Mouse (Mus musculus) forebrain, embryonic 14.5 days (tissue): ENCODE data around the gene Arhgap21. TPM values are rescaled to one million over a fixed set of nuclear protein-coding genes. Genes with fewer than 3 reads are reported as not detected.

Source experiments
- ATAC-seq: fragments of 200-750 bp; cut with Nextera tagmentation; 2 replicates; pipeline ENCODE4 v1.8.0; 2017; ENCODE audit warnings: mild to moderate bottlenecking, moderate library complexity
- DNase-seq: peaks from one replicate; pipeline ENCODE4 v3.0.0-alpha.2; 2015; ENCODE audit warnings: low spot score
- H3K27ac ChIP-seq: fragments of 300-500 bp; sonication (generic); 2 replicates; pipeline ENCODE4 v1.5.1; 2014; ENCODE audit warnings: low read depth, mild to moderate bottlenecking, control low read depth, low read length, moderate library complexity
- H3K27me3 ChIP-seq: fragments of 300-500 bp; sonication (generic); replicated peaks from 2 replicates; pipeline ENCODE4 v1.6.1; 2014; ENCODE audit warnings: low read length, control low read depth, mixed read lengths; ENCODE audit not compliant: control insufficient read depth, insufficient read depth
- H3K36me3 ChIP-seq: fragments of 300-500 bp; sonication (generic); 2 replicates; pipeline ENCODE4 v1.6.1; 2014; ENCODE audit warnings: low read length, control low read depth; ENCODE audit not compliant: control insufficient read depth, insufficient read depth
- H3K4me1 ChIP-seq: fragments of 300-500 bp; sonication (generic); 2 replicates; pipeline ENCODE4 v1.6.1; 2014; ENCODE audit warnings: antibody characterized with exemption, low read length, control low read depth; ENCODE audit not compliant: control insufficient read depth, insufficient read depth
- H3K4me2 ChIP-seq: fragments of 300-500 bp; sonication (generic); 2 replicates; pipeline ENCODE4 v1.6.1; 2014; ENCODE audit warnings: mild to moderate bottlenecking, control low read depth, low read length
- H3K4me3 ChIP-seq: fragments of 300-500 bp; sonication (generic); 2 replicates; pipeline ENCODE4 v1.5.1; 2014; ENCODE audit warnings: low read depth, low read length, control low read depth
- H3K9ac ChIP-seq: fragments of 300-500 bp; sonication (generic); 2 replicates; pipeline ENCODE4 v1.6.1; 2014; ENCODE audit warnings: mild to moderate bottlenecking, low read length, control low read depth, moderate library complexity
- H3K9me3 ChIP-seq: fragments of 300-500 bp; sonication (generic); replicated peaks from 2 replicates; pipeline ENCODE4 v1.6.1; 2016; ENCODE audit warnings: low read length, control low read depth, mixed read lengths; ENCODE audit not compliant: control insufficient read depth
- WGBS: fragments of 180-500 bp; shearing (Covaris S2); extraction: QIAGEN DNeasy Blood & Tissue Kit; methylation state at CpG from one replicate; pipeline ENCODE4 v1.1.7; 2014; 5-methylcytosine and 5-hydroxymethylcytosine counted together
- polyA plus RNA-seq: library from polyadenylated mRNA; unstranded; fragments of >200 nt; fragmentation: Nextera tagmentation; extraction: Ambion mirVana; gene quantifications from 2 replicates; pipeline ENCODE4 v1.2.1, GENCODE M21; 2014

The Arhgap21 gene
- polyA plus RNA-seq, result 34.0 and 43.0 TPM in 2 replicates

DNA sequence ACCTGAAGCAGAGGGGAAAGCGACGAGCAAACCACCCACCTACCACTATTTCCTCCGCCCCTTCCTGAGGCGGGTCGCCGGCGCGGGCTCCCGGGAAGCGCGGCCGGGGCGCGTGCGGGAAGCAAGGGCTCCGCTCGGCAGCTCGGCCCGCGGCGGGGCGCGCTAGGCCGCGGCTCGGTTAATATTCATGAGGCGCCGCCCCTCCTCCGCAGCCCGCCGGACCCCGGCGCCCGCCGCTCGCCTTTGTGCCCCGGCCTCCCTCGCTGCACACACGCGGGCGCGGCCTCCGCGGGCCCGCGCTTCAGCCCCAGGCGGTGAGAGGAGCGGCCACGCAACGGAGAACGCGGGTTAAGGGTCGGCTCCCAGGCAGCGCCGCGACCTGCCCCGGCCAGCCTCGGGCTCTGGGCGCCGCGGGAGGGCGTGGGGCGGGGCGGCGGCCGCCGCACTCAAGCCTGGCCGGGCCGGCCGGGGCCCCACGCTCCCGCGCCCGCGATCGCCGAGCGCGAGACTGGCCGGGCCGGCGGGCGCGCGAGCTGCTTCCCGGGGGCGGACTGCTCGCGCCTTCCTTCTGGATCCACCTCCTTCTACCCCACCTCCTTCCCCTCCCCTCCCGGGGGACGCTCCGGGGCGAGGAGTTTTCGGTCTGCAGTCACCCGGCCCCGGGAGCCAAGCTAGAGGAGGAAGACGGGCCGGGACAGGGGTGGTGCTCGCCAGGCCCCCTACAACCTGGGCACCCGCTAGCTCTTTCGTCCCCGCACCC is at the start of gene Arhgap21:
Arhgap21 (minus strand) TSS at position 441 of the 760 bp plus-strand sequence.
- DNase-seq (peak; percentile 85), ATAC-seq (peak; percentile 70)
- WGBS, result under 1% methylated on average over 68 of the region's 102 CpGs
- Histone ChIP-seq H3K27me3 (no peaks in the 10 kb centered on the region), H3K9ac (peak within 1 kb of the TSS; percentile 100), H3K4me1 (peaks cover 10% of the 10 kb centered on the region), H3K4me3 (peak within 1 kb of the TSS; percentile 97), H3K9me3 (no peaks in the 10 kb centered on the region), H3K27ac (peak within 1 kb of the TSS; percentile 100), H3K36me3 (no peaks in the 10 kb centered on the region), H3K4me2 (peak within 1 kb of the TSS; percentile 85)

DNA sequence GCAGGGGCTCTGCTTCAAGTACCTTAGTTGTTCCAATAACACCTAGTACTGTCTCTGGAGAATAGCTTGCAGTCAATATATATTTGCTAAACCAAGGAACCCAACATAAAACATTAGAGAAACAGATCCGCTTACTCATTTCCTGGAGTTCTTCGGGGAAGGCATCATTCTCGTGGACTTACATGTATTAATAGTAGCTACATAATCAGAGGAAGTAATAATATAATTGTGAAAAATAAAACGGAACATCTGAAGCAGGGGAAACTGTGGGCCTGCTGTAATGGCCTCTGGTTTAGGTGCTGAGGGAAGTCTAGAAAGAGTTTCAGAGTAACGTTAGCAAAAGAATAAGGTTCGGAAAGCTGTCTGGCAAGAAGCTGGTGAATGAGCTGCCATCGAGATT is 47.9 kb upstream of the Arhgap21 start:
- H3K27me3 ChIP-seq, result no peaks in the 10 kb centered on the region
- H3K4me2 ChIP-seq, result no peak overlapping the region
- H3K9me3 ChIP-seq, result no peaks in the 10 kb centered on the region
- ATAC-seq, result no peak
- peaks cover 3% of the 10 kb centered on the region; the same call in 1 of the 2 replicates for H3K4me1 ChIP-seq
- H3K4me3 ChIP-seq, result no peak overlapping the region
- WGBS, result 77% methylated on average over 7 of the region's 7 CpGs
- H3K27ac ChIP-seq, result no peak overlapping the region
- no peaks in the 10 kb centered on the region for H3K36me3 ChIP-seq
- H3K9ac ChIP-seq, result no peak overlapping the region
- DNase-seq, result no peak

DNA sequence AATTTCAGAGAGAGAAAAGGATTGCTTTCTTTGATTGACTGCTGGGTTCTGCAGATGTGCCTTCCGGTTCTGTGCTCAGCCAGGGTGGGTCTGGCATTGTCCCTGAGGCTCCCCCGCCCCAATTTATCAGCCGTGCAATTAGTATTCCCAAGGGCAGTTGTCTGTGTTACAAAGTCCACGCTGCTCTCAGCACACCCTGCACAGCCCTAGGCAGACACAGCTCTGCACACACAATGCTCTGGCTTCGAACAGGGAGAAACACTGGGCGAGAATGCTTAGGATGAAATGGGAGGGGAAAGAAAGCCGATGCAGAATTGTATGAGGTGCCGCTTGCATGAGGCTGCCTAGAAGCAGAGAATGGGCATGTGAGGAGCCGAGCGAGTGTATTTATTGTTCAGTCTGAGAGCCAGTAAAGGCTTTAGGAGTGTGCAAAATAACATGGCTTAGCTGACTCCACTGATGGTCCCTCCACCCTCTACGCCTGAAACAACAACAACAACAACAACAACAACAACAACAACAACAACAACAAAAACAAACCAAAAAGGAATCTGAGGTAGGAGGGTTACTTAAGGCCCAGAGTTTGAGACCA is 42.2 kb upstream of the Arhgap21 start:
- no peaks in the 10 kb centered on the region for H3K27me3 ChIP-seq
- WGBS, result 11% methylated on average over 11 of the region's 11 CpGs
- H3K9me3 ChIP-seq, result no peaks in the 10 kb centered on the region
- peak overlapping the region; percentile 89 for H3K27ac ChIP-seq
- H3K36me3 ChIP-seq, result no peaks in the 10 kb centered on the region
- peak overlapping the region; percentile 40; the same call in 1 of the 2 replicates for H3K9ac ChIP-seq
- ATAC-seq, result peak; percentile 87
- H3K4me2 ChIP-seq, result peak overlapping the region; percentile 11; the same call in 1 of the 2 replicates
- H3K4me1 ChIP-seq, result peaks cover 28% of the 10 kb centered on the region
- DNase-seq, result peak; percentile 88
- H3K4me3 ChIP-seq, result no peak overlapping the region

DNA sequence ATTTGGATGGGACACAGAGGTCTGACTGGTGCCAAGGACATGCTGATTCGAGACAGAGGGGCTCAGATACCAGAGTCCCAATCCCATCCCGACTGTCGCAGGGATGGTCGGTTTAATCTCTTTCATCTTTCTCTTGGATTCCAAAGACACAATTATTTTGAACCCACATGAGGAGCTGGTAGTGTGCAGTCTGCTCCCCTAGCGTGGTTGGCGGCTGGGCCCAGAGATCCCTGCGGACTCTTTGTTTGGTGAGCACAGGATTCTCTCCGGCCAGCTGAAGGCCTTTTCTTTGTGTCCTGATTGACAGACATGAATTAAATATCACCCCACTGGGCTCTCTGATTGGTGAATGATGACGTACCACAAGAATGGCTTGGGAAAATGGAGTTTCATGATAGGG is 41.5 kb upstream of the Arhgap21 start:
- ATAC-seq (peak; percentile 89), DNase-seq (peak; percentile 96)
- H3K4me3 ChIP-seq, result no peak overlapping the region
- H3K36me3 ChIP-seq, result no peaks in the 10 kb centered on the region
- peak overlapping the region; percentile 38 for H3K9ac ChIP-seq
- H3K9me3 ChIP-seq, result no peaks in the 10 kb centered on the region
- peaks cover 28% of the 10 kb centered on the region for H3K4me1 ChIP-seq
- WGBS, result 3% methylated on average over 9 of the region's 9 CpGs
- H3K27me3 ChIP-seq, result no peaks in the 10 kb centered on the region
- peak overlapping the region; percentile 6; the same call in 1 of the 2 replicates for H3K4me2 ChIP-seq
- peak overlapping the region; percentile 89 for H3K27ac ChIP-seq

DNA sequence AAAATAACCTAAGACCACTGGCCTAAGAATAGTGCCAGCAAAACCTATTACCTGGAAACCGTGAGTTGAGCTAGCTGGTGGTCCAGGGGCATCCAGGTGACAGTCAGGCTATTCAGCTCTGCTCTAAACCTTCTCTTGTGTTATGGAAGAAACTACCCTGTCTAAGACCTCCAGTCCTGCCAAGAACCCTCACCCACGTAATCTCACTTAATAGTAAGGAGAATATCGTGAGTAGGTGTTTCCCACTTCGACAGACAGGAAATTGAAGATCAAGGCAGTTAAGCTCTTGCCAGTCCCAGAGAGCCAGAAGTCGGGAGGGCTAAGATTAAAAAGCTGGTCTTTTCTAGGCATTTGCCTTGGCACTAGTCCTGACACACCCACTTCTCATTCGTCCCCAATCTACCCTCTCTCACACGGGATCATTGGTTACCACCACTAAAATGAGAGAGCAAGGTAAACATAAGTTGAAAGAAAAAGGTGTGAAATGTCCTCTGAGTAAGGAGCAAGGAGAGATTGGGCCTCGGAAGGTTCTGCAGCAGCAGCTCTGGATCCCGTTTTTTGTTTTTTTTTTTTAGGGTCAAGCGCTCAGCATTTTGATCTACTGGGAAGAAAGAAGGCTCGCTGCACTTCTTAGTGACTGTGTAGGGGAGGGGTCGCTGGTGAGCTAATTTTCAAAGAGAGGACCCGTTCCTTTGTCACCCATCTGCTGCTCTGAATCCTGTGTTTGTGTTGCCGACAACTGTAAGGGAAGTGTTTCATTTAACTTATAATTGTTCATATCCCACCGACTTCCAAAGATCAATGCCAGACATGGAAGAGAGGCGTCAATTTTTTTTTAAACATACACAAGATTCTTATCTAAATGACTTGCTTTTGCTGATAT is 40.8 kb upstream of the Arhgap21 start:
- Histone ChIP-seq H3K27ac (peak overlapping the region; percentile 89), H3K4me1 (peaks cover 28% of the 10 kb centered on the region), H3K4me3 (no peak overlapping the region), H3K4me2 (peak overlapping the region; percentile 12; the same call in 1 of the 2 replicates), H3K36me3 (no peaks in the 10 kb centered on the region), H3K27me3 (no peaks in the 10 kb centered on the region), H3K9ac (peak overlapping the region; percentile 38; the same call in 1 of the 2 replicates), H3K9me3 (no peaks in the 10 kb centered on the region)
- ATAC-seq (peak; percentile 57), DNase-seq (peak; percentile 87)
- 23% methylated on average over 16 of the region's 16 CpGs for WGBS

DNA sequence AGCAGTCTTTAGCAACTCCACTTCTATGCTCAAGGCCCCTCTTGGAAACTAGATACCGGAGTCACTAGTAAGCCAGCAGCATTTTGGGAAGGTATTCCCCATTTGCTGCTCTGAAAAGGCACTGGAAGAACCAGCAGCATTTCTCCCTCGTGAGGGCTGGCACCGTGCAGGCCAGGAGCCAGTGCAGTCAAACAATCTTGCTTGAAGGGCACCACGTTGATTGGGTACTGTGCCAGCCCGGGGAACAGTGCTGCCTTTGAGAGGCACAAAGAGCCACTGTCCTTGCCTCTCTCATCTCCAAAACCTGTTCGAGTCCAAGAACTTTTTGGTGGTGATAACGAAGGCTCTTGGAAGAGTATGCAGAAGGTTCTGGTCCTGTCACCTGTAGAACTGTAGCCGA is 33.9 kb upstream of the Arhgap21 start:
- H3K27ac ChIP-seq, result no peak overlapping the region
- DNase-seq, result peak; percentile 42
- 65% methylated on average over 8 of the region's 8 CpGs for WGBS
- H3K36me3 ChIP-seq, result no peaks in the 10 kb centered on the region
- no peak for ATAC-seq
- no peak overlapping the region for H3K4me3 ChIP-seq
- H3K27me3 ChIP-seq, result no peaks in the 10 kb centered on the region
- no peak overlapping the region for H3K9ac ChIP-seq
- H3K9me3 ChIP-seq, result no peaks in the 10 kb centered on the region
- no peak overlapping the region for H3K4me2 ChIP-seq
- H3K4me1 ChIP-seq, result peaks cover 3% of the 10 kb centered on the region

DNA sequence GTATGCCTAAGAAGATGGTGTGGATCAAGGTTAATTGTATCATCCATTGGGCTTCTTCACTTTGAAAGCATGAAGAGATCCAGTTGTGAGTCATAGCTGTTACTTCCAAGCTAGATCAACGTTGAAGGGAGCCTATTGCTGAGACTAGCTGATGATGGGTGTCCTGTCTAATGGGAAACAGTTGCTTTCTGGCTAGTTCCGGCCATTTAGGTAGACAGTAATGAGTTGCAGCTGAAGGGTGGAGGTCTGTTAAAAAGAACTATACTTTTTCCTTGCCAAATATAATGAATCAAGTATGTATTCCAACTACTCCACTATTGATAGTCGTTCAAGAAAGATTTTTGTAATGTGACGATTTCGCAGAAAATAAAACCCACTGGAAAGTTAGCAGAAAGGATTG is 32.5 kb upstream of the Arhgap21 start:
- ATAC-seq, result no peak

DNA sequence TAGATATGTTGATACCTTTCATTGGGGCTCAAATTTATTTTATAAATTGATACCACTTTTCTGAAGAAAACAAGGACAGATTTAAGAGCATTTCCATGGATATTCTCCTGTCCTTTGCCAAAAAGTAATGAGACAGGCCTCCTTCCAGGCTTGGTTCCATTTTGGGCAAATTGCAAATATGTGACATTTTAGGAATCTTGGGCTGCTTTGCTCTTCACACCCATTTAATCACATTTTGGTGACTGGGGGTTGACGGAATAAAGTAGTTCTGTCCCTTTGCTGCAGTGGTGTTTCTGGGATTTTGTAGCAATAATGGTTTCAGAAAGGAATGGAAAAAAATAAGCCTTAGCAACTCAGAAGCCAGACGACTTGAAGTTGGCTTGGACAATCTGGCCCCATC is 26.9 kb upstream of the Arhgap21 start:
- Histone ChIP-seq H3K4me1 (no peaks in the 10 kb centered on the region), H3K27me3 (no peaks in the 10 kb centered on the region), H3K27ac (no peak overlapping the region), H3K4me3 (no peak overlapping the region), H3K36me3 (no peaks in the 10 kb centered on the region), H3K9ac (no peak overlapping the region), H3K9me3 (no peaks in the 10 kb centered on the region), H3K4me2 (no peak overlapping the region)
- no peak for ATAC-seq
- WGBS, result 95% methylated on average over 2 of the region's 2 CpGs
- no peak for DNase-seq

More for the DNA sequence above, 32.5 kb upstream of the Arhgap21 start:
- no peaks in the 10 kb centered on the region for H3K9me3 ChIP-seq
- no peak overlapping the region for H3K4me2 ChIP-seq
- no peak for DNase-seq
- H3K27ac ChIP-seq, result no peak overlapping the region
- 82% methylated on average over 5 of the region's 5 CpGs for WGBS
- H3K4me3 ChIP-seq, result no peak overlapping the region
- no peak overlapping the region for H3K9ac ChIP-seq
- H3K27me3 ChIP-seq, result no peaks in the 10 kb centered on the region
- no peaks in the 10 kb centered on the region for H3K36me3 ChIP-seq
- H3K4me1 ChIP-seq, result peaks cover 3% of the 10 kb centered on the region
